Mouse (Mus musculus): Measurements from ENCODE around the gene Pnmal2.

Pnmal2 gene

GRCm38 (mm10) chr7:16956410-16957265 lies 12.2 kb downstream of the Pnmal2 start:
- in situ Hi-C loops (cut with MboI; ENCODE audit: low pct_unique_long_range_greater_than_20kb in 1 of 2, low sequenced_read_pairs in 2 of 2, unreplicated experiment in 1 of 2) = no loop called here

- in situ Hi-C loops (cut with MboI; ENCODE audit: low pct_unique_long_range_greater_than_20kb in 1 of 2, low sequenced_read_pairs in 2 of 2, unreplicated experiment in 1 of 2) = no loop called here
Observed at GRCm38 (mm10) chr7:16959539-16960187, 15.2 kb downstream of the Pnmal2 start, which contains the start of gene Pnmal1. Pnmal1 (plus strand) TSS chr7:16959679.

DNA sequence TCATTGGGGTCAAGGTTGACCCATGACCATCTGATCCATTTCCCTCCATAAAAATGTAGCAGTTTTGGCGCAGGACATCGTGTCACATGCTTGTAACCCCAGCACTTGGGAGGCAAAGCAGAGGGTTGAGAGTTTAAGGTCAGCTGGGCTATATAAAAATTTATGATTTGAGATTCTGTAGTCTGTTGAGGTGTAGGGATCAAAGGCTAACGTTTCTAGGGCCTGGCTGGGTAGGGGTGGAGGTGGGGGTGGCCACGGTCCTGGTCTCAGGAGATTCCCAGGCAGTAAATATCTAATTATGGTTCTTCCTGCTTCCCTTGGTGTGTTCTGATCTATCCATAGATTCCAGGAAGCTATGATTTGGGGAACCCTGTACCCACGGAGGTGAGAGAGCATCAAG lies 17.2 kb downstream of the Pnmal2 start:
- in situ Hi-C loops (cut with MboI; ENCODE audit: low pct_unique_long_range_greater_than_20kb in 1 of 2, low sequenced_read_pairs in 2 of 2, unreplicated experiment in 1 of 2) = no loop called here

DNA sequence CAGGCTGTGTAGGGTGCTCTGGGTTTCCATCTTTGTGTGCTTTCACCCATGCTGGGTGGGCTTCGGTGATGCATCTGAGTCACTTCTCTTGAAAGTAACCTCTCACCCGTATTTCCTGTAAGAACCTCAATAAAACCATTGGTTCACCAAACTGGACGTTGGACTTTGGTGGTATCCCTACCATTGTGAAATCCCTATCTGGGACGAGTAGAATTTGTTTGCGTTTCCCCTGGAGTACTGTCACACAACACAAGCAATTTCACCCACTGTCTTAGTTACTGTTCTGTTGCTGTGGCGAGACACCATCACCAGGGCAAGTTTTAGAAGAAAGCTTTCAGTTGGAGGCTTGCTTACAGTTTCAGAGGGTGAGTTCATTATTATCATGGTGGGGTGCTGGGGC lies 23.9 kb downstream of the Pnmal2 start:
- in situ Hi-C loops (cut with MboI; ENCODE audit: low pct_unique_long_range_greater_than_20kb in 1 of 2, low sequenced_read_pairs in 2 of 2, unreplicated experiment in 1 of 2) = no loop called here

DNA sequence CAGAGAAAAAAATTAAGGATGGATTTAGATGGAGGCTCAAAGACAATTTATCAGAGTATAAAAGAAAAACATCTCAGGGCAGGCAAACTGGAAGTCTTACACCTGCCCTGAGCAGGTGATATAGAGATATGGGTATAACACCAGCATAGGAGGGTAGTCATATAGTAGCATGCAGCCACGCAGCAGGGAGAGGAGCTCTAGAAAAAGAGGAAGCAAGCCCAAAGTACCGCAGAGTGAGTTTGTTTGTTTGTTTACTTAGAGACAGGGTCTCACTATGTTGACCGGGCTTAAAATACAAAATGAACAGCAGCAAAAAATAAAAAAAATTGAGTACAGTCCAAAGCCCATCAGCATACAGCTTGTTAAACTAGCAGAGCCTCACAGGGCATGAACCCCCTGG lies 26.7 kb downstream of the Pnmal2 start:
- in situ Hi-C loops (cut with MboI; ENCODE audit: low pct_unique_long_range_greater_than_20kb in 1 of 2, low sequenced_read_pairs in 2 of 2, unreplicated experiment in 1 of 2) = no loop called here

DNA sequence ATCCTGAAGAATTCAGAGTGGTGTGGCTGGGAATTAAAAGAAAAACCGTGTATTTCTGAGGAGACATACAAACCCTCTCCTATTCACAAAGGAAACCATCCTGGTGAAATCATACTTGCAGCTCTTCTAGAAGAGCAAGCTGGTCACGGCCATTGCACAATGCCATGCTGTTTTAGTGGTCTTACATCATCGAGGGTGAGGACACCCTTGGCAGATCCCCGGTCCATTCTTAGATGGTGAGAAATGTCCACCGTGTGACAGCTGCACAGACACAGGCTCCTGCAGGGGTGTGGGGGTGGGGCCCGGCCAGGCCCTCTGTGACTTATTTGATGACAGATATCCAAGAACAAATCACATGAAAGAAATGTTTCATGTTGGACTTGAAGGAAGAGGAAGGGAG lies 29.5 kb downstream of the Pnmal2 start:
- in situ Hi-C loops (cut with MboI; ENCODE audit: low pct_unique_long_range_greater_than_20kb in 1 of 2, low sequenced_read_pairs in 2 of 2, unreplicated experiment in 1 of 2) = no loop called here

DNA sequence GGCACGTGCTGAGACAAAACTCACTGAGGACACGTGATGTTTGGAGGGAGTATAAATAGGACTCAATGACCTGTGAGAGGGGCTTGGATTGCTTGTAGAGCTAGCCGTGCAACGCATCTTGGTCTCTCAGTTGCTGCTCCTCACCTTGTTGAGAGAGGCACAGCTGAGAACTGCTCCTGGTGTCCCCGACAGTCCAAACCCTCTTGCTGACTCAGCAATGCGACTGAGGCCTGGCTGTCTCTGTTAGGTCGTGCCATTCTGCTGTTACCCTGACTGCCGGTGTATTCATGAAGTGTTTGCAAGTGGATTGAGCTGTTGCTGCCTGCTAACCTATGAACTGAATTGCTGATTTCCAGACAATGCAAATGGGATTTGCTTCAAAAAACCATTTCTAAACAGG lies 31.8 kb downstream of the Pnmal2 start:
- in situ Hi-C loops (cut with MboI; ENCODE audit: low pct_unique_long_range_greater_than_20kb in 1 of 2, low sequenced_read_pairs in 2 of 2, unreplicated experiment in 1 of 2) = no loop called here

- in situ Hi-C loops (cut with MboI; ENCODE audit: low pct_unique_long_range_greater_than_20kb in 1 of 2, low sequenced_read_pairs in 2 of 2, unreplicated experiment in 1 of 2) = no loop called here
Observed at GRCm38 (mm10) chr7:16978173-16978572, 33.7 kb downstream of the Pnmal2 start.

GRCm38 (mm10) chr7:16978593-16978992 lies 34.1 kb downstream of the Pnmal2 start:
- in situ Hi-C loops (cut with MboI; ENCODE audit: low pct_unique_long_range_greater_than_20kb in 1 of 2, low sequenced_read_pairs in 2 of 2, unreplicated experiment in 1 of 2) = no loop called here

- in situ Hi-C loops (cut with MboI; ENCODE audit: low pct_unique_long_range_greater_than_20kb in 1 of 2, low sequenced_read_pairs in 2 of 2, unreplicated experiment in 1 of 2) = no loop called here
Observed at GRCm38 (mm10) chr7:16980348-16980747, 35.9 kb downstream of the Pnmal2 start.

DNA sequence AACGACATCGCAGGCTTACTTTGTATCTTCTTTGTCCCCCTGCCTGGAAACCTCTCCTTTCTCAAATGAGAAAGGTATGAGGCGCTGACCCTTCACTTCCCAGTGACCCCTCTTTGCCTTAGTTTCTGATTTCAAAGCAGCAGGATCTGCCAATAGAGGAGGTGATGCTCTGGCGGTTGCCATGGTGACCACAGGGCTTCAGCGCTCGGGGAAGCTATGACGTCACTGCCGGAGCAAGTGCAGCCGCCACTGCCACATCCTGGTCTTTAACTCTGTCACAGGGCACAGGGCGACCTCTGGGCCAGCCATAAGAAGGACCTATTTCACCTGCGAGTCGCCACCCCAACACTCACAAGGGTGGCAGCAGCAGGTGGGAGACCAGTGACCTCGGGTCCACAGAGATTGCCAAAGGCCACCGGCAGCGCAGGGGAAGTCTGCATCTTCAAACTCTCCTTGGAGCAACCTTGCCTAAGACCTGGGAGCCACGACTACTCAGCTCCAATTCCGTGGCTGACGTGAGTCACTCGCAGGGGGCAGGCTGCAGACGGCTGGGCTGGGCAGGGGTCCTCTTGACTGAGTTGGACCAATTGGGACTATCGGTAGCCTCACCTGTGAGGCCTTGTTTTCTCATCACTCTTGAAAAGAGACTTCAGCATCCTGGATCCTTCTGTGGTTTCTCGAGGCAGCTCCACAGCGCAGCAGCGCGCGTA lies 38.5 kb downstream of the Pnmal2 start, which contains the start of gene Gm42372:
Gene Gm42372 (plus strand): TSS at position 228 of the 710 bp plus-strand sequence.
- in situ Hi-C loops (cut with MboI; ENCODE audit: low pct_unique_long_range_greater_than_20kb in 1 of 2, low sequenced_read_pairs in 2 of 2, unreplicated experiment in 1 of 2) = no loop called here

GRCm38 (mm10) chr7:16987541-16988149 lies 43.2 kb downstream of the Pnmal2 start:
- in situ Hi-C loops (cut with MboI; ENCODE audit: low pct_unique_long_range_greater_than_20kb in 1 of 2, low sequenced_read_pairs in 2 of 2, unreplicated experiment in 1 of 2) = no loop called here

- in situ Hi-C loops (cut with MboI; ENCODE audit: low pct_unique_long_range_greater_than_20kb in 1 of 2, low sequenced_read_pairs in 2 of 2, unreplicated experiment in 1 of 2) = no loop called here
Observed at GRCm38 (mm10) chr7:16988405-16988804, 43.9 kb downstream of the Pnmal2 start.

DNA sequence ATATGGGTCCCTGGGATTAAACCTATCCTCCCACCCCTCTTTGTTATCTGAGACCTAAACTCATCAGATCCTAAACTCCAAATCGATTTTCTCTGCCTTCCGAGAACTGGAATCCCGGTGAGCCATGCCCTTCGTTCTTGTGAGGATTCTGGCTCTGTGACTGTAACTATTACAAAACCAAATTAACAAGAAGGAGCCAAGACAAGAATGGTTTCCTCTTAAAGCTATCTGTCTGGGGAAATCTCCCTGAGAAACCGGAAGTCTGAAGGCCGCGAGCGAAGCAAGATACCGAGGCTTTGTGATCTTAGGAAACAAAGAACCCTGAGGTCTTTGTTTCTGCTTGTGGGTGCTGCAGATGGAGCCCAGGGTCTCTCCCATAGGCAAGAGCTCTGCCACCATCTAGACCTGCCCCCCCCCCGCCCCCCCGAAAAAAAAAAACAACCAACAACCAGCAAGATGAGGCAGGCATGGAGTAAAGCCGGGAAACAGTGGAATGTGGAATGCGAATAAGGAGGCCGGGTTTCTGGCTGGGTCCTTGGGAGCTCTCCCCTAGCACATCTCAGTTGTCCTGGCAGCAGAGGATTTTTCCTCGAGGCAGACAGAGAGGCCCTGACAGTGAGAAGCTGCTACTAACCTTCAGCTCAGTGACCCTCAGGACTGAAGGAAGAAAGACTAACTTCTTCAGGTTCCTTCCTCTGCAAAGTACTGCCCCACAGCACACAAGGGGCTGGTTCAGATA lies 45.7 kb downstream of the Pnmal2 start:
- in situ Hi-C loops (cut with MboI; ENCODE audit: low pct_unique_long_range_greater_than_20kb in 1 of 2, low sequenced_read_pairs in 2 of 2, unreplicated experiment in 1 of 2) = no loop called here

GRCm38 (mm10) chr7:16991681-16992450 lies 47.4 kb downstream of the Pnmal2 start:
- in situ Hi-C loops (cut with MboI; ENCODE audit: low pct_unique_long_range_greater_than_20kb in 1 of 2, low sequenced_read_pairs in 2 of 2, unreplicated experiment in 1 of 2) = no loop called here

DNA sequence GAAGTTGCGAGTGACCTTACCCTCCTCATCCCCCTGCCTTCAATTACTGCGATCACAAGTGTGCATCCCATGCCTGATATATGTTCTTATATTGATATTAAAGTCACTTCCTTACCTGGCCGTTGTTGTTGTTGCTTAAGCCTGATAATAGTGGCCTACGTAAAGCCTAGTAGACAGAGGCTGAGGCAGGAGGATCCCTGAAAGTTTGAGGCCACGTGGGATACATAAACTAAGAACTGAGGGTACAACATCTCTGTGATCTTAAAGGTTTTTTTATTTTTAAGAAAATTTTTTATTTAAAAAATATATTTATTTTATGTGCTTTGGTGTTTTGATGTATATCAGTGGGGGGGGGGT lies 47.9 kb downstream of the Pnmal2 start, which contains the start of gene Ccdc8:
Gene Ccdc8 (plus strand): TSS at position 258 of the 357 bp plus-strand sequence.
- in situ Hi-C loops (cut with MboI; ENCODE audit: low pct_unique_long_range_greater_than_20kb in 1 of 2, low sequenced_read_pairs in 2 of 2, unreplicated experiment in 1 of 2) = no loop called here

DNA sequence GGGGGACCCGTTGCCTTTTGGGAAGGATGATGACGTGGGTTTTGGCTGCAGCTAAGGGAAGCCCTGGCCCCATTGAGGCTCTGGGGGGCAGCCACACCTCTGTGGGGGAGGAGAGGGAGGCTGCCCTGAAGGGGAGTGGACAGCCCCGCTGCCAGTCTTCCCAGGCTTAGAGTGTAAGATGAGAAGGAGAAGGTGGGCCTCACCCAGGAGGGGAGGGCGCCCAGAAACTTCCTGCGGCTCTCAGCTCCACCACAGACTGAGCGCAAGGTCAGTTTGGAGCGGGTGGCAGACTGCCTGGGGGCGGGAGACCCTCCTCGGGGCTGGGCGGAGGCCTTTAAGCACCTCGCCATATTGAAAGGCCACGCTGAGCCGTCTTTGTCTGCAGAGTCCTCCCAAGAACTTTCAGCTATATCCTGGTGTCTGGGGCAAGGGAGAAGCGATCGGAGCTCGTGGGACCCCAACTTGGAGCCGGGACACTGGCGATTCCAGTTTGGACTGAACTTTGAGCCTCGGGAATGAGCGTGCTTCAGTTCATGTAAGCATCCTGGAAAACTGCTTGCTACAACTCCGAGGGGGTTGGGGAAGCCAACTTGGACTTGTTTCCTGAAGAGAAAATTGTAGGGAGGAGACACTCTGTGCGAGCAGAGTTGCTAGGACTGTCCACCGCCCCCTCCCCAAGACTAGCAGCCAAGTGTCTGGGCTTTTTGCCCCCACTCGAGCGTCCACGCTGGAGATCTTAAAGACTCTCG lies 49.3 kb downstream of the Pnmal2 start:
- in situ Hi-C loops (cut with MboI; ENCODE audit: low pct_unique_long_range_greater_than_20kb in 1 of 2, low sequenced_read_pairs in 2 of 2, unreplicated experiment in 1 of 2) = no loop called here
